Mouse (Mus musculus) hindbrain, postnatal 0 days (tissue): Measurements from ENCODE around the gene Fgf12. TPM values are rescaled to one million over a fixed set of nuclear protein-coding genes. Genes with fewer than 3 reads are reported as not detected.

Source experiments
- ATAC-seq: fragments of 200-750 bp; cut with Nextera tagmentation; 2 replicates; pipeline ENCODE4 v1.8.0; 2017; ENCODE audit warnings: mild to moderate bottlenecking, moderate TSS enrichment, moderate library complexity
- DNase-seq: peaks from one replicate; pipeline ENCODE4 v3.0.0-alpha.2; 2015; ENCODE audit warnings: low spot score
- H3K27ac ChIP-seq: fragments of 300-500 bp; sonication (generic); 2 replicates; pipeline ENCODE4 v1.5.1; 2014; ENCODE audit warnings: mild to moderate bottlenecking
- H3K27me3 ChIP-seq: fragments of 300-500 bp; sonication (generic); 2 replicates; pipeline ENCODE4 v1.6.1; 2014; ENCODE audit warnings: low read length, mixed read lengths; ENCODE audit not compliant: insufficient read depth
- H3K36me3 ChIP-seq: fragments of 300-500 bp; sonication (generic); 2 replicates; pipeline ENCODE4 v1.6.1; 2014; ENCODE audit warnings: low read length, mixed read lengths; ENCODE audit not compliant: insufficient read depth
- H3K4me1 ChIP-seq: fragments of 300-500 bp; sonication (generic); 2 replicates; pipeline ENCODE4 v1.6.1; 2014; ENCODE audit warnings: antibody characterized with exemption, low read length, mixed read lengths; ENCODE audit not compliant: insufficient read depth
- H3K4me2 ChIP-seq: fragments of 300-500 bp; sonication (generic); 2 replicates; pipeline ENCODE4 v1.6.1; 2014; ENCODE audit warnings: low read depth, mild to moderate bottlenecking, low read length, moderate library complexity, mixed read lengths
- H3K4me3 ChIP-seq: fragments of 300-500 bp; sonication (generic); 2 replicates; pipeline ENCODE4 v1.5.1; 2014; ENCODE audit warnings: low read length
- H3K9ac ChIP-seq: fragments of 300-500 bp; sonication (generic); replicated peaks from 2 replicates; pipeline ENCODE4 v1.6.1; 2014; ENCODE audit warnings: mild to moderate bottlenecking, low read length, moderate library complexity, mixed read lengths
- H3K9me3 ChIP-seq: fragments of 300-500 bp; sonication (generic); 2 replicates; pipeline ENCODE4 v1.6.1; 2016; ENCODE audit warnings: low read length, mixed read lengths
- CTCF ChIP-seq: IDR thresholded peaks from 2 replicates; pipeline ENCODE4 v1.5.1; 2016; ENCODE audit warnings: antibody characterized with exemption, control low read depth, low read depth
- WGBS: fragments of 180-500 bp; shearing (Covaris S2); extraction: QIAGEN DNeasy Blood & Tissue Kit; methylation state at CpG from one replicate; pipeline ENCODE4 v1.1.7; 2014; 5-methylcytosine and 5-hydroxymethylcytosine counted together
- polyA plus RNA-seq: library from polyadenylated mRNA; unstranded; fragments of >200 nt; fragmentation: Nextera tagmentation; extraction: Ambion mirVana; gene quantifications from 2 replicates; pipeline ENCODE4 v1.2.1, GENCODE M21; 2015
- total RNA-seq: library from RNA; depleted of rRNA; stranded (reverse); fragments of >200 nt; gene quantifications from 2 replicates; pipeline ENCODE4 v1.2.3, GENCODE M21; 2014

Gene Fgf12
- total and polyA plus RNA-seq, 2 experiments from 2014 or later = 39.8 to 70.4 TPM

DNA sequence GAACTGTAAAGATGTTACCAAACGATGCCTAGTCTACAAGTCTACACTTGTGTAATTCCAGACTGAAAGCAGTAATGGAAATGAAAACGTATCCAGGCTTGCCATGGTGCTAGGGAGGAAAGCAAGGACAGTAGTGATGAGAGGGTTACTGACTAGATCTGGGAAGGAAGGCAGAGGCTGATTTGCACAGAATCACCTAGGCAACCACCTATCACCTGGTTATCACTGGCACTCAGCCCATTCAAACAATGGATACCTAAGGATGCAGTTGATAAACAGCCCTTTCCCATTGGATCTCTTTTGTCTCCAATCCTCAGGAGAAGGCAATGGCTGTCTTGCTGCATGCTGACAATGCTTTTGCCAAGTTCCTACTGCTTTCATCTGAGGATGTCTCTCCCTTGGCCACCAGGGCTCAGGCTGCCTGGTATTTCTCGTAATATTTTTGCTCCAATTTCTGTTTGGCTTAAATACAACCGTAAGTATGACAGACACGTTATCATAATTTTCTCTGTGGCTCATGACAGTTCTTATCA lies 84.0 kb downstream of the Fgf12 start:
- Histone ChIP-seq H3K4me2 (no peak overlapping the region), H3K4me3 (no peak overlapping the region), H3K9ac (no peak overlapping the region), H3K27me3 (no peaks in the 10 kb centered on the region), H3K9me3 (no peaks in the 10 kb centered on the region), H3K36me3 (no peaks in the 10 kb centered on the region), H3K4me1 (no peaks in the 10 kb centered on the region), H3K27ac (no peak overlapping the region; the same call in 1 of the 2 replicates)
- ATAC-seq (peak; percentile 82), DNase-seq (peak; percentile 64)
- WGBS = 75% methylated on average over 5 of the region's 5 CpGs
- no peak for TF ChIP-seq CTCF

DNA sequence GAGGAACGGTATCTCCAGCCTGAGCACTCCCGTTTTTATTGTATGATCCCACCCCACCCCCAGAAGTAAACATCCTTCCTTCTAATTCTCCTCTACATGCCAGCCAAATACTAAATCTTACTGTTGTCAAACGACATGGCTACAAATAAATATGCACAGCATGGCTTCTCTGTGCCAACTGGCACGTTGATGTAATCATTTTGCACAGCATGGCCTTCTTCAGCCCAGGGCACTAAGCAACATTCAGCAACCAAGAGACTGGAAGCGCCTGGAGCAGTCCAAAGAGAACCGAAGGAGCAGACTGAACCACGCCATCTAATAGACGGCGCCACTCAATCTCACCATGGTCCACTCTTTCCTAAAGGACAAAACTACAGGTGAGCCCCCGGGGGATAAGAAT lies 100.2 kb downstream of the Fgf12 start:
- ATAC-seq (no peak), DNase-seq (no peak)
- Histone ChIP-seq H3K4me1 (no peaks in the 10 kb centered on the region), H3K27me3 (no peaks in the 10 kb centered on the region), H3K36me3 (no peaks in the 10 kb centered on the region), H3K27ac (no peak overlapping the region), H3K9ac (no peak overlapping the region), H3K4me3 (no peak overlapping the region), H3K9me3 (no peaks in the 10 kb centered on the region), H3K4me2 (no peak overlapping the region)
- 78% methylated on average over 10 of the region's 10 CpGs for WGBS
- TF ChIP-seq CTCF = no peak

DNA sequence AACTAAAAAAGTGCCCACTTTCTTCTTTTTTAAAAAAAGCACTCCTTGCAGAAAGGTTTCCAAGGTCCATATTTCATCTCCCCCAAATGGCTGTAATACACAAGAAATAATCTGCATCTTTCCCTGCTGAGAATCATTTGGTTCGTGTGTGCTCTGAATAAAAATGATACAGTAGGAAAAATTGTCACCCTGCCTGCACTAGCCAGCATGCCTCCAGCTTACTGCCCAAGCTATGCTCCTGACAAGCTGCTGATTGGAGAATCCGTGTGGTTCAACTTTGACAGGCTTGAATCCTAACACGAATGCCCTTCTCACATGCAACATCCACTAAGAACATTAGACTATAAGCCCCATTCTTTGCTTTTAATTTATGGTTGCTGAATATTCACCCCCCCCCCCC lies 102.3 kb downstream of the Fgf12 start:
- H3K4me3 ChIP-seq = no peak overlapping the region
- no peaks in the 10 kb centered on the region for H3K27me3 ChIP-seq
- no peak overlapping the region for H3K9ac ChIP-seq
- ATAC-seq = peak; percentile 59
- peak; percentile 16 for DNase-seq
- H3K4me2 ChIP-seq = no peak overlapping the region
- 0 out of 2 replicates have a peak overlapping the region, but pooled peaks have one; percentile 0 for H3K27ac ChIP-seq
- 41% methylated on average over 3 of the region's 3 CpGs for WGBS
- H3K4me1 ChIP-seq = no peaks in the 10 kb centered on the region
- H3K36me3 ChIP-seq = no peaks in the 10 kb centered on the region
- H3K9me3 ChIP-seq = no peaks in the 10 kb centered on the region
- no peak for TF ChIP-seq CTCF

DNA sequence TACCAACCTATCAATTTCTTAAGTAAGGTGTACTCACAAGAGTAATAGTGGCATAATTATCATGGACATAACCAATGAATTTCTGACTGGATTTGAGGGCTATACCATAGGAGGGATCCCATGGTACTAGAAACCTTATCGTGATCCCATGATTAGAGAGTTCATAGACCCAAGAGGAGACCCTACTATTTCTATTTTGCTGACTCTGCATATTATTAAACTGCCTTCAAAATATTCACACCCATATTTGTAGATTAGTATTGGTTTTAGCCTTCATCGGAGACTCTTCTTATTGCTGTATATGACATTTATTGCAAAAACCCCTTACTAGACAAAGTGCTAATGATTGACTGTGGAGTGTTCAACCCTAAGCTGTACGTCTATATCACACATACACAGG lies 107.8 kb downstream of the Fgf12 start:
- no peak for ATAC-seq
- Histone ChIP-seq H3K4me2 (no peak overlapping the region), H3K27ac (no peak overlapping the region), H3K9me3 (no peaks in the 10 kb centered on the region), H3K36me3 (no peaks in the 10 kb centered on the region), H3K4me3 (no peak overlapping the region), H3K9ac (no peak overlapping the region), H3K27me3 (no peaks in the 10 kb centered on the region), H3K4me1 (no peaks in the 10 kb centered on the region)
- no peak for DNase-seq
- TF ChIP-seq CTCF = no peak
- WGBS = 91% methylated on average over 3 of the region's 3 CpGs

DNA sequence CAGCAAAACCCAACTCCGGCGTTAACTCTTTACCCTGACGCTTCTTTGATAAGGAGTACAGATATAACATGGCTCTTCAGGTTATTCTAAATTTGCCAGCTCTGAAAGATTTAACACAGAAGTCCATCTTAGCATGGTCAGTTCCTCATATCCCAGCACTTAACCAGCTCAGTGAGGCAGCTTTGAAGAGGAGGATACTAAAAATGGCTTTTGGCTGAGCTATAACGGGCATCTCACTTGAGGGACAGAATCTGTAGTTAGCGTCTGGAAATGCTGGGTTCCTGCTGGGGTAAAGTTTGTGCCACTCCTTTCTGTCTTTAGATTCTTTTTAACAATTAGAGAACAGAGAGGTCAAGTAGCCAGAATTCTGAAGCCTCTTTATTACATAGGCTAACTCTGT lies 121.1 kb downstream of the Fgf12 start:
- no peaks in the 10 kb centered on the region for H3K27me3 ChIP-seq
- no peak for DNase-seq
- no peak for TF ChIP-seq CTCF
- H3K4me1 ChIP-seq = 0 out of 2 replicates have a peak, but pooled peaks cover 6% of the 10 kb centered on the region
- ATAC-seq = no peak
- no peaks in the 10 kb centered on the region for H3K36me3 ChIP-seq
- no peak overlapping the region for H3K4me2 ChIP-seq
- H3K27ac ChIP-seq = no peak overlapping the region
- H3K9ac ChIP-seq = no peak overlapping the region
- H3K9me3 ChIP-seq = no peaks in the 10 kb centered on the region
- no peak overlapping the region for H3K4me3 ChIP-seq
- 81% methylated on average over 5 of the region's 5 CpGs for WGBS

DNA sequence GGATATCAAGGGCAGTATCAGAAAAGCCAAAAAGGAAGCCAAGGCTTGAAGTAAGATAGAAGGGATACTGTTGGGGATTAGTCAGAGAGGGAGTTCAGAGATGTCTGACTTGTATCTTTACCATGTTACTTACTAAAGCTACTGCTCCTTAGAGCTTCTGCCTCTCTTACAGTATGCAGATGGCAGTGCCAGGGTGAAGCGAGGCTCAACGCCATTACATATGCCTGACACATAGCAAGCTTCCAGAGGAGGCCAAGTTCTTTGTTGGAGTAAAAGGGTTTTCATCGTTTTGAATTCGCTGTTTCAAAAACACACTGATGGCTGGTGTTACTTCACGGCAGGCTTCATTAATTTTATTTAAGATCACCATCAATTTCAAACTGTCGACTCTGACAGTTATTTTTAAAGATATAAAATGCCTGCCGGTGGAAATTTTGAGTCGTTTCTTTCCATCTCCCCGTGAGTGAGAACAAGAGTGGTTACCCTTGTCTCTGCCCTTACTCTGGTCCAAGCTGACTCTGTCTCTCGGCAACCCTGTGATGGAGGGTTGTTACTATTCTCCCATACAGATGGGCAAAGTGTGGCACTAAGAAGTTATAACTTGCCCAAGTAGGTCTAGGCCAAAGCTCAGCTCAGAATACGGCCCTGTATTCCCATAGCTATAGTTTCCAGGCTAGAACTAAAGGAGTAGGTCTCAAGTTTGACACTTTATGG lies 121.9 kb downstream of the Fgf12 start:
- Histone ChIP-seq H3K27me3 (no peaks in the 10 kb centered on the region), H3K9ac (no peak overlapping the region), H3K4me2 (no peak overlapping the region), H3K36me3 (no peaks in the 10 kb centered on the region), H3K4me1 (0 out of 2 replicates have a peak, but pooled peaks cover 6% of the 10 kb centered on the region), H3K27ac (peak overlapping the region; percentile 11; the same call in 1 of the 2 replicates), H3K9me3 (no peaks in the 10 kb centered on the region), H3K4me3 (no peak overlapping the region)
- no peak for TF ChIP-seq CTCF
- DNase-seq (peak; percentile 19), ATAC-seq (0 out of 2 replicates have a peak, but pooled peaks have one; percentile 64)
- WGBS = 53% methylated on average over 11 of the region's 11 CpGs

DNA sequence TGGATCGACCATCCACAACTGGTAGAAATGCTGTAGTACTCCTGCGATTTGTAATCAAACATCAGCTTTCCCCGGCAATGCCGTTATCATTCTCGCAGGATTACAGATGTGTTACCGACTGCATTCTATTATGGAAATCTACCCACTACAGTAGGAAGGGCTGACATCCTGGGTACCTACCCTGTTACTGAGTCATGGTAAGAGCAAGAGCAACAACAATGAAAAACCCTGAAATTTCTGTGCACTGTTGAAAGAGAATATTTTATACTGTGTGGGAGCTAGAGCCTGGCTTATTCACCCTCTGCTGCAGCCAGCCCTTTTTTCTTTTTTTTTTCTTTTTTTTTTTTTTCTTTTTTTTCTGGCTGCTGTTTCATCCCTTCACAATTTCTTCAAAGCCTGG lies 126.6 kb downstream of the Fgf12 start:
- Histone ChIP-seq H3K4me3 (no peak overlapping the region), H3K27me3 (no peaks in the 10 kb centered on the region), H3K9me3 (no peaks in the 10 kb centered on the region), H3K4me1 (0 out of 2 replicates have a peak, but pooled peaks cover 6% of the 10 kb centered on the region), H3K4me2 (no peak overlapping the region), H3K36me3 (no peaks in the 10 kb centered on the region), H3K9ac (no peak overlapping the region), H3K27ac (no peak overlapping the region)
- 83% methylated on average over 6 of the region's 6 CpGs for WGBS
- DNase-seq (no peak), ATAC-seq (no peak)
- no peak for TF ChIP-seq CTCF
